Mouse (Mus musculus): ENCODE measurements at regions not wholly inside any gene's neighbourhood (a gene's known extent, or its start where the extent isn't known, plus 50 kb on each side); places are given as distances from the start of the nearest gene placed in this dataset.

GRCm38 (mm10) chr11:65443466-65444024 is 173.8 kb upstream of the Myocd start:
- Histone ChIP-seq H3K9me3 (ENCODE audit: low read length) (no peaks in the 10 kb centered on the region), H3K27ac (ENCODE audit: low read length) (no peak overlapping the region), H3K4me2 (replicated peaks; ENCODE audit: low read depth, low read length) (no peak overlapping the region), H3K9ac (replicated peaks; ENCODE audit: low read length) (no peak overlapping the region), H3K4me1 (ENCODE audit: insufficient read depth, low read length) (no peaks in the 10 kb centered on the region), H3K4me3 (ENCODE audit: low read length) (no peak overlapping the region), H3K36me3 (ENCODE audit: insufficient read depth, low read length) (no peaks in the 10 kb centered on the region), H3K27me3 (ENCODE audit: insufficient read depth, low read length) (no peaks in the 10 kb centered on the region)
- ATAC-seq (ENCODE audit: low FRiP score, low TSS enrichment): no peak
- 92% methylated on average over 11 of the region's 11 CpGs for WGBS

DNA sequence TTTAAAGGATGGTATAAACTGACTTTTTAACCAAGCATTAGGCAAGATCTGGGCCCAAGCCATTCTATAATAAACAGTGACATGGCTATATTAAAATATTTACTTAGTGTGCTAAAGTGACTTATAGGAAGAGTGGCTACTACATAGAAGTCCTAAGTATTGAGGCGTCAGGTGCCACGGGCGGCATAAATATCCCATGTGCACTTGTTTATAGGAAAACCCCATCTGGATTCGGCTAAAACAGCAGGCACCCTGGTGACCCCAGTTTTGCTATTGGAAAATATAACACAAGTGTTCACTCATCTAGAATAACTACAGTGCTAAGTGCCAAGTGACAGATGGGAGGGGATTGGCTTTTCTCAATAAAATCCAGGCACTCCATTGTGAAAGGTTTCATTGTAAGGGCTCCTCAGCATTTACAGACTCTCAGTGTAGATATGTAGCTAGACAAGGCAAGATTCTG is 165.9 kb upstream of the Myocd start:
- no peak for ATAC-seq (ENCODE audit: low FRiP score, low TSS enrichment)
- Histone ChIP-seq H3K9ac (replicated peaks; ENCODE audit: low read length) (no peak overlapping the region), H3K4me1 (ENCODE audit: insufficient read depth, low read length) (no peaks in the 10 kb centered on the region), H3K9me3 (ENCODE audit: low read length) (no peaks in the 10 kb centered on the region), H3K27ac (ENCODE audit: low read length) (no peak overlapping the region), H3K36me3 (ENCODE audit: insufficient read depth, low read length) (no peaks in the 10 kb centered on the region), H3K4me3 (ENCODE audit: low read length) (no peak overlapping the region), H3K4me2 (replicated peaks; ENCODE audit: low read depth, low read length) (no peak overlapping the region), H3K27me3 (ENCODE audit: insufficient read depth, low read length) (no peaks in the 10 kb centered on the region)
- 88% methylated on average over 4 of the region's 4 CpGs for WGBS

DNA sequence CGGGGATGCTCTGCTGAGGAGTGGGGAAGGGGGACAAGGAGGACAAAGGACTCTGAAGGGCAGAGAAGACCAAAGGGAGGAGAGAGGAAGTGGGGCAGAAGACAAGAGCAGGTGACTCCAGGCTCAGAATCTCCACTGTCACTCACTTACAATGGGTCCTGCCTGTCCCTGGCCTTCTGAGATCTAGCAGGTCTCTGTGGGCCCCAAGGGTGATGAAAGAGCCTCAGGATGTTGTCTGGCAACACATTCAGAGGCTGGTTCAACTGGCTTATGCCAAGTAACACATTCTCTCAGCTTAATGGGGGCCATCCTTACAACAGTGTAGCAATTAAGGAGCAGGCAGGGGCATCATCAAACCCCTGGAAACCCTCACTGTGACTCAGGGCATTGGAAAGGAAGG is 152.1 kb upstream of the Myocd start:
- WGBS: 0% methylated on average over 1 of the region's 1 CpGs
- Histone ChIP-seq H3K27me3 (ENCODE audit: insufficient read depth, low read length) (no peaks in the 10 kb centered on the region), H3K4me1 (ENCODE audit: insufficient read depth, low read length) (0 out of 2 replicates have a peak, but pooled peaks cover 4% of the 10 kb centered on the region), H3K9me3 (ENCODE audit: low read length) (no peaks in the 10 kb centered on the region), H3K9ac (replicated peaks; ENCODE audit: low read length) (no peak overlapping the region), H3K36me3 (ENCODE audit: insufficient read depth, low read length) (no peaks in the 10 kb centered on the region), H3K4me2 (replicated peaks; ENCODE audit: low read depth, low read length) (no peak overlapping the region), H3K4me3 (ENCODE audit: low read length) (no peak overlapping the region), H3K27ac (ENCODE audit: low read length) (no peak overlapping the region)
- ATAC-seq (ENCODE audit: low FRiP score, low TSS enrichment): no peak

DNA sequence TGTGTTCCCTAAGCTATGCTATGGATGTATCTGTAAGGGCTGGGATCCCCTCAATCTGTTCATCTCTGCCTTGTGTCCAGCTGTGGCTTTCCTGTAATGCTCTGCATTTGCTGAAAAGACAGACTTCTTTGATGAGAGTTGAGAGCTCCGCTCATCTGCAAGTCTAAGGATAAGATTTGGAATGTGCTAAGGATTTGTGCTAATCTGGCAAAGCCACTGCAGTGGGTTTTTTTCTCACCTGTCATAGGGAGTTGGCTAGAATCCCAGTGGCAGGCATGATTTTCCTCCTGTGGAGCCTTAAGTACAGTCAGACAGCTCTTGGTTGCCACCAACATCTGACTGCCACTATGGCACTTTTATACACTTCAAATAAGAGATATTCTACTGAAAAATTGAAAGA is 138.8 kb upstream of the Myocd start:
- 94% methylated on average over 1 of the region's 1 CpGs for WGBS
- ATAC-seq (ENCODE audit: low FRiP score, low TSS enrichment): no peak
- Histone ChIP-seq H3K27ac (ENCODE audit: low read length) (no peak overlapping the region), H3K9me3 (ENCODE audit: low read length) (no peaks in the 10 kb centered on the region), H3K4me2 (replicated peaks; ENCODE audit: low read depth, low read length) (no peak overlapping the region), H3K4me1 (ENCODE audit: insufficient read depth, low read length) (no peaks in the 10 kb centered on the region), H3K4me3 (ENCODE audit: low read length) (no peak overlapping the region), H3K27me3 (ENCODE audit: insufficient read depth, low read length) (no peaks in the 10 kb centered on the region), H3K36me3 (ENCODE audit: insufficient read depth, low read length) (no peaks in the 10 kb centered on the region), H3K9ac (replicated peaks; ENCODE audit: low read length) (no peak overlapping the region)

- 47% methylated on average over 12 of the region's 12 CpGs for WGBS
- Histone ChIP-seq H3K4me3 (ENCODE audit: low read length) (no peak overlapping the region), H3K27me3 (ENCODE audit: insufficient read depth, low read length) (no peaks in the 10 kb centered on the region), H3K4me1 (ENCODE audit: insufficient read depth, low read length) (no peaks in the 10 kb centered on the region), H3K9me3 (ENCODE audit: low read length) (no peaks in the 10 kb centered on the region), H3K9ac (replicated peaks; ENCODE audit: low read length) (no peak overlapping the region), H3K4me2 (replicated peaks; ENCODE audit: low read depth, low read length) (no peak overlapping the region), H3K27ac (ENCODE audit: low read length) (no peak overlapping the region), H3K36me3 (ENCODE audit: insufficient read depth, low read length) (no peaks in the 10 kb centered on the region)
- no peak for ATAC-seq (ENCODE audit: low FRiP score, low TSS enrichment)
Observed at GRCm38 (mm10) chr11:65402460-65403154, 132.8 kb upstream of the Myocd start.

- Histone ChIP-seq H3K9me3 (ENCODE audit: low read length) (no peaks in the 10 kb centered on the region), H3K4me2 (replicated peaks; ENCODE audit: low read depth, low read length) (no peak overlapping the region), H3K4me3 (ENCODE audit: low read length) (no peak overlapping the region), H3K36me3 (ENCODE audit: insufficient read depth, low read length) (no peaks in the 10 kb centered on the region), H3K9ac (replicated peaks; ENCODE audit: low read length) (no peak overlapping the region), H3K4me1 (ENCODE audit: insufficient read depth, low read length) (peaks cover 8% of the 10 kb centered on the region), H3K27ac (ENCODE audit: low read length) (no peak overlapping the region), H3K27me3 (ENCODE audit: insufficient read depth, low read length) (no peaks in the 10 kb centered on the region)
- ATAC-seq (ENCODE audit: low FRiP score, low TSS enrichment): no peak
- 85% methylated on average over 3 of the region's 3 CpGs for WGBS
Observed at GRCm38 (mm10) chr11:65389238-65389637, 119.4 kb upstream of the Myocd start.

DNA sequence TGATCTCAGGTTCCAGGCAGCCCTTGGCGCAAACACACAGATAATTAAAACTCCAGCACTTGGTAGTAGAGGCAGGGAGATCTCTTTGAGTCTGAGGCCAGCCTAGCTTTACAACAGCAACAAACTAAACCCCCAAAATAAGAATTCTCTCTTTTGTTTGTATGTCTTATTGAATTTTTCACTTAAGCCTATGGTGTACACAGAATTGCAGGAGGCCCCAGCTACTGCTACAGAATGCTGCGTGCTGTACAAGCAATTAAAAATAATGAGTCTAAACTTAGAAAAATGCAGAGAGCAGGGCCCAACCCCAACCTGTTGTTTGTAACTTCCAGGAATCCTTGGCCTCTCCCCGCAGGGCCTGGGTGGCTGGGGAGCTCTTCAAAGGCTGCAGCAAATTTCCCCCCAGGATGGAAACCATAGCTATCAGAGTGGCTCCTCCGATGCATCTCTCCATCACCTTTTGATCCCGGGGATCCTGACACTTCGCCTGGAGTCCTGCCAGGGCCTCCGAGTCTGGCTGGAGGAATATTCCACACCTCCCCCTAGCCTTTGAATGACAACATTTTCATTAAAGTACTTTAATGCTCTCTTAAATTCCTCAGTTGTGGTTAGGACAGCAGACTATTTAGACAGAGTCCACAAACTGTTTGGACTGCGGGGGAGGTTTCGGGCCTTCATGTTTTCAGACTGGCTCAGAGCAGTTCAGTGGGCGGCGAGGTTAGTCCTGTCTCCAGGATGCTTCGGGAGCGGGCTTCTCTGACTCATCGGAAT is 116.7 kb upstream of the Myocd start:
- Histone ChIP-seq H3K4me3 (ENCODE audit: low read length) (no peak overlapping the region), H3K36me3 (ENCODE audit: insufficient read depth, low read length) (no peaks in the 10 kb centered on the region), H3K27me3 (ENCODE audit: insufficient read depth, low read length) (no peaks in the 10 kb centered on the region), H3K4me1 (ENCODE audit: insufficient read depth, low read length) (peaks cover 8% of the 10 kb centered on the region), H3K9ac (replicated peaks; ENCODE audit: low read length) (no peak overlapping the region), H3K4me2 (replicated peaks; ENCODE audit: low read depth, low read length) (0 out of 2 replicates have a peak overlapping the region, but pooled peaks have one; percentile 7), H3K27ac (ENCODE audit: low read length) (no peak overlapping the region), H3K9me3 (ENCODE audit: low read length) (no peaks in the 10 kb centered on the region)
- peak; percentile 91 for ATAC-seq (ENCODE audit: low FRiP score, low TSS enrichment)
- WGBS: 21% methylated on average over 14 of the region's 14 CpGs

- ATAC-seq (ENCODE audit: low FRiP score, low TSS enrichment): no peak
- Histone ChIP-seq H3K9ac (replicated peaks; ENCODE audit: low read length) (no peak overlapping the region), H3K27ac (ENCODE audit: low read length) (no peak overlapping the region), H3K36me3 (ENCODE audit: insufficient read depth, low read length) (no peaks in the 10 kb centered on the region), H3K4me2 (replicated peaks; ENCODE audit: low read depth, low read length) (no peak overlapping the region), H3K4me3 (ENCODE audit: low read length) (no peak overlapping the region), H3K4me1 (ENCODE audit: insufficient read depth, low read length) (0 out of 2 replicates have a peak, but pooled peaks cover 6% of the 10 kb centered on the region), H3K27me3 (ENCODE audit: insufficient read depth, low read length) (no peaks in the 10 kb centered on the region), H3K9me3 (ENCODE audit: low read length) (no peaks in the 10 kb centered on the region; the same call in 1 of the 2 replicates)
- 83% methylated on average over 5 of the region's 5 CpGs for WGBS
Observed at GRCm38 (mm10) chr11:65375361-65375760, 105.6 kb upstream of the Myocd start.

DNA sequence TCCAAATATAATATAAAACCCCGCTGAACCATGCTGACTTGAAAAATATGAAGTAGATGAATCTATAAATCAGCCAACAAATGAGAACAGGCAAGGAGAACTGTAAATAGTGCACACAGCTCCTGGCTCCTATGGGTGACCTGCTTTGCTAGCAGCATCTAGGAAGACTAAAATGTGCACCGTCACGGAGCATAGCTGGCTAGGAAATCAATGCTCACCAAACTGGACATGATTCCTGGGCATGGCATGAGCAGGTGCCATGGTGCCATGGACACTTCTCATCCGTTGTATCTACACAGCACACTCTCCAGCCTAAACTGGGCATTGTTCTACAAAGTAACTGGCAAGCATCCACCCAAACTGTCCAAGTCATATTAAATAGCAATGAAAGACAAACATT is 103.3 kb upstream of the Myocd start:
- Histone ChIP-seq H3K36me3 (ENCODE audit: insufficient read depth, low read length) (no peaks in the 10 kb centered on the region), H3K9ac (replicated peaks; ENCODE audit: low read length) (no peak overlapping the region), H3K27ac (ENCODE audit: low read length) (no peak overlapping the region), H3K27me3 (ENCODE audit: insufficient read depth, low read length) (no peaks in the 10 kb centered on the region), H3K4me2 (replicated peaks; ENCODE audit: low read depth, low read length) (no peak overlapping the region), H3K9me3 (ENCODE audit: low read length) (no peaks in the 10 kb centered on the region; the same call in 1 of the 2 replicates), H3K4me3 (ENCODE audit: low read length) (no peak overlapping the region), H3K4me1 (ENCODE audit: insufficient read depth, low read length) (0 out of 2 replicates have a peak, but pooled peaks cover 6% of the 10 kb centered on the region)
- WGBS: 89% methylated on average over 4 of the region's 4 CpGs
- no peak for ATAC-seq (ENCODE audit: low FRiP score, low TSS enrichment)
